Mouse (Mus musculus): ENCODE data around the gene Acer2. TPM values are rescaled to one million over a fixed set of nuclear protein-coding genes. Genes with fewer than 3 reads are reported as not detected.
A peak's percentile ranks its signal among the peaks of the same experiment; 100 is the strongest.

Acer2 gene
- polyA plus RNA-seq, 1 experiment from 2014 or later: 16.0 TPM

DNA sequence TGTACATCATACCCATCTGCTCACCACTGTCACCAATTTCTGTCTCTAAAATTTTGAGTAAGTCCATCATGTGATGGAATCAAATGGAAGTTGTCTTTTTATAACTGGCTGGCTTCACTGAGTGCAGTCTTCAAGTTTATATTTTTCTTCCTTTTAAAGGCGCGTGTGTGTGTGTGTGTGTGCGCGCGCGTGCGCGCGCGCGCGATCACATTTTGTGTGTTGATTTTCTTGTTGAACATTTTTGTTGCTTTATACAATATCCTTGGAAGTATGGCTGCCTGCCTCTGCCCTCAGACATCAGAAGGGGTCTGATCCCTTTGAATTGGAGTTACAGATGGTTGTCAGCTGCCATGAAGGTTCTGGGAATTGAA, 16.1 kb upstream of the Acer2 start:
- H3K36me3 ChIP-seq: peaks cover 25% of the 10 kb centered on the region
- H3K4me2 ChIP-seq (replicated peaks): peak overlapping the region; percentile 78
- H3K27me3 ChIP-seq: no peaks in the 10 kb centered on the region
- peak overlapping the region; percentile 98 for H3K4me3 ChIP-seq
- H3K4me1 ChIP-seq: peaks cover 17% of the 10 kb centered on the region
- no peaks in the 10 kb centered on the region for H3K9me3 ChIP-seq
- WGBS: 54% methylated on average over 12 of the region's 12 CpGs
- no peak for ATAC-seq (ENCODE audit: low FRiP score, low read depth)
- peak overlapping the region; percentile 78 for H3K9ac ChIP-seq
- H3K27ac ChIP-seq: no peak overlapping the region

GRCm38 (mm10) chr4:86864087-86864486, 10.1 kb upstream of the Acer2 start:
- no peak overlapping the region for H3K9ac ChIP-seq
- H3K9me3 ChIP-seq: no peaks in the 10 kb centered on the region
- no peak overlapping the region for H3K27ac ChIP-seq
- 83% methylated on average over 5 of the region's 5 CpGs for WGBS
- H3K27me3 ChIP-seq: no peaks in the 10 kb centered on the region
- ATAC-seq (ENCODE audit: low FRiP score, low read depth): no peak
- no peak overlapping the region for H3K4me3 ChIP-seq
- no peaks in the 10 kb centered on the region for H3K36me3 ChIP-seq
- no peaks in the 10 kb centered on the region for H3K4me1 ChIP-seq
- no peak overlapping the region for H3K4me2 ChIP-seq (replicated peaks)

DNA sequence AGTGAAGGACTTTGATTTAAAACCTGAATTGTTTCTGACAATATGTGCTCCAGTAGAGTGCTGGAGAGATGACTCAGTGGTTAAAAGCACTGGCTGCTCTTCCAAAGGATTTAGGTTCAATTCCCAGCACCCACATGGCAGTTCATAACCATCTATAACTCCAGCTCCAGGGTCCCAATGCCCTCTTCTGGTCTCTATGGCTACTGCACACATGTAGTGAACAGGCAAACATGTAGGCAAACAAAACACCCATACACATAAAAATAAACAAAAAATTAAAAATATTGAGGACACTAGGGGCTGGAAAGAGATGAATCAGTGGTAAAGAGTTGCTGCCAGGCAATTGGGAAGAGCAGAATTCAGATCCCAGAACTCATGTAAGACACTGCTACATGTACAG, 2.2 kb upstream of the Acer2 start:
- H3K4me2 ChIP-seq (replicated peaks): no peak overlapping the region
- H3K27me3 ChIP-seq: peaks cover 19% of the 10 kb centered on the region
- H3K9ac ChIP-seq: no peak overlapping the region
- no peaks in the 10 kb centered on the region for H3K36me3 ChIP-seq
- no peak for ATAC-seq (ENCODE audit: low FRiP score, low read depth)
- H3K27ac ChIP-seq: no peak overlapping the region
- H3K4me1 ChIP-seq: no peaks in the 10 kb centered on the region
- H3K4me3 ChIP-seq: no peak overlapping the region
- H3K9me3 ChIP-seq: no peaks in the 10 kb centered on the region

DNA sequence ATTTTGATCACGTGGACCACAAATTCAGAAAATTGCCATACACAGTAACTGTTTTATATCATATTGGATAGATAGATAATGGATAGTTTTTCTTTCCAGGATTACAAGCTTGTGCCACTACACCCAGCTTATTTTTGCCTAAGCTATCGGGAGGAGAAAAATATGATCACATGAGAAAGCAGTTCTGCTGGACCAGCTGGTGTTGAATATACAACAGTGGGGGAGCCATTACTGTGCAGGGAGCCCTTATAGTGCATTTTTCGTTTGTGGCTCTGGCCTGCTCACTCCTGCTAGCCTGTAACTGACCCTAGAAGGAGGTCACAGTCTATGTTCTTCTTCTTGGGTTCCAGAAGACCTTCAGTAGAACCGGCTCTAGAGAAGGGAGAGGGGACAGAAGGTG, 1.1 kb upstream of the Acer2 start:
- WGBS: 49% methylated on average over 4 of the region's 4 CpGs
- Histone ChIP-seq H3K9me3 (no peaks in the 10 kb centered on the region), H3K27ac (no peak overlapping the region), H3K4me2 (replicated peaks) (no peak overlapping the region), H3K27me3 (peaks cover 19% of the 10 kb centered on the region), H3K36me3 (no peaks in the 10 kb centered on the region), H3K4me1 (no peaks in the 10 kb centered on the region), H3K9ac (no peak overlapping the region), H3K4me3 (no peak overlapping the region)
- no peak for ATAC-seq (ENCODE audit: low FRiP score, low read depth)

GRCm38 (mm10) chr4:86879477-86879876, 5.3 kb downstream of the Acer2 start:
- Histone ChIP-seq H3K4me1 (no peaks in the 10 kb centered on the region), H3K27me3 (peaks cover 13% of the 10 kb centered on the region), H3K9ac (no peak overlapping the region), H3K4me2 (replicated peaks) (no peak overlapping the region), H3K9me3 (no peaks in the 10 kb centered on the region), H3K27ac (no peak overlapping the region), H3K36me3 (no peaks in the 10 kb centered on the region), H3K4me3 (no peak overlapping the region)
- ATAC-seq (ENCODE audit: low FRiP score, low read depth): no peak
- 94% methylated on average over 2 of the region's 2 CpGs for WGBS

DNA sequence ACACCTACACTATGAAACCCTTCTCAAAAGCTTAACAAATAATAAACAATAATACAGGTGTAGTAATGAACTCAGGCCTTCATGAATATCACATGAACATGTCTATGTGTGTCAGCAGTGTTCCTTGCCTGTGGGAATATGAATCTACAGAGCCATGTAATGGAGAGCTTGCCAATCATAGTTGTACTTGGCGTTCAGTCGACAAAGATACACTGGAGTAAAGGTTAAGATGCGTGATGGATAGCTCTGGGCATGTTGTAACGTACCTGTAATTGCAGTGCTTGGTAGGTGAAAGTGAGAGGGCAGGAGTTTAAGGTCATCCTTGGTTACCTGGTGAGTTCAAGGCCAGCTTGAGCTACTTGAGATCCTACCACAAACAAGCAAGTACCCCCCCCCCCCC, 7.0 kb downstream of the Acer2 start:
- no peaks in the 10 kb centered on the region for H3K9me3 ChIP-seq
- no peak overlapping the region for H3K4me3 ChIP-seq
- H3K4me1 ChIP-seq: no peaks in the 10 kb centered on the region
- H3K27ac ChIP-seq: no peak overlapping the region
- no peak overlapping the region for H3K4me2 ChIP-seq (replicated peaks)
- no peaks in the 10 kb centered on the region for H3K36me3 ChIP-seq
- H3K27me3 ChIP-seq: peaks cover 5% of the 10 kb centered on the region; the same call in 1 of the 2 replicates
- H3K9ac ChIP-seq: no peak overlapping the region
- ATAC-seq (ENCODE audit: low FRiP score, low read depth): no peak
- 83% methylated on average over 4 of the region's 4 CpGs for WGBS

- no peak overlapping the region for H3K9ac ChIP-seq
- H3K27me3 ChIP-seq: no peaks in the 10 kb centered on the region
- H3K4me2 ChIP-seq (replicated peaks): no peak overlapping the region
- H3K27ac ChIP-seq: no peak overlapping the region
- 68% methylated on average over 2 of the region's 2 CpGs for WGBS
- no peaks in the 10 kb centered on the region for H3K4me1 ChIP-seq
- no peak for ATAC-seq (ENCODE audit: low FRiP score, low read depth)
- H3K36me3 ChIP-seq: no peaks in the 10 kb centered on the region
- H3K4me3 ChIP-seq: no peak overlapping the region
- H3K9me3 ChIP-seq: no peaks in the 10 kb centered on the region
Observed at GRCm38 (mm10) chr4:86882413-86882812, 8.2 kb downstream of the Acer2 start.

DNA sequence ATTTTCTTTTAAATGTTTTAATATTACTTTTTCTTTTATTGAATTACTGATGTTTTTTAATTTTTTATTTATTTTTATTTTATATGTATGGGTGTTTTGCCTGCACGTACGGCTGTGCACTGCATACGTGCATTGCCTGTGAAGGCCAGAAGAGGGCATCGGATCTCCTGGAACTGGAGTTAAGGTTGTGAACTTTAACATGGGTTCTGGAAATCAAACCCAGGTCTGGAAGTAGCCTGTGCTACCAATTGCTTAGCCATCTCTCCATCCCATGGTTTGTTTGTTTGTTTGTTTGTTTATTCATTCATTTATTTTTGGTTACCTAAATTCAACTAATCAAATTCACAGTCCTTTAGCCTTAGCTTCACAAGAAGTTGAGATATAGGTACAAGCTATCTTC, 10.7 kb downstream of the Acer2 start:
- no peaks in the 10 kb centered on the region for H3K27me3 ChIP-seq
- H3K36me3 ChIP-seq: peaks cover 5% of the 10 kb centered on the region
- no peak overlapping the region for H3K9ac ChIP-seq
- no peaks in the 10 kb centered on the region for H3K4me1 ChIP-seq
- no peak for ATAC-seq (ENCODE audit: low FRiP score, low read depth)
- no peak overlapping the region for H3K27ac ChIP-seq
- H3K4me3 ChIP-seq: no peak overlapping the region
- WGBS: 48% methylated on average over 4 of the region's 4 CpGs
- H3K9me3 ChIP-seq: no peaks in the 10 kb centered on the region
- H3K4me2 ChIP-seq (replicated peaks): no peak overlapping the region

GRCm38 (mm10) chr4:86885790-86886159, 11.6 kb downstream of the Acer2 start:
- Histone ChIP-seq H3K36me3 (peaks cover 5% of the 10 kb centered on the region), H3K4me1 (no peaks in the 10 kb centered on the region), H3K9ac (peak overlapping the region; percentile 32; the same call in 1 of the 2 replicates), H3K4me2 (replicated peaks) (peak overlapping the region; percentile 59), H3K27me3 (no peaks in the 10 kb centered on the region), H3K4me3 (peak overlapping the region; percentile 34), H3K9me3 (no peaks in the 10 kb centered on the region), H3K27ac (no peak overlapping the region)
- no peak for ATAC-seq (ENCODE audit: low FRiP score, low read depth)
- 44% methylated on average over 12 of the region's 12 CpGs for WGBS

DNA sequence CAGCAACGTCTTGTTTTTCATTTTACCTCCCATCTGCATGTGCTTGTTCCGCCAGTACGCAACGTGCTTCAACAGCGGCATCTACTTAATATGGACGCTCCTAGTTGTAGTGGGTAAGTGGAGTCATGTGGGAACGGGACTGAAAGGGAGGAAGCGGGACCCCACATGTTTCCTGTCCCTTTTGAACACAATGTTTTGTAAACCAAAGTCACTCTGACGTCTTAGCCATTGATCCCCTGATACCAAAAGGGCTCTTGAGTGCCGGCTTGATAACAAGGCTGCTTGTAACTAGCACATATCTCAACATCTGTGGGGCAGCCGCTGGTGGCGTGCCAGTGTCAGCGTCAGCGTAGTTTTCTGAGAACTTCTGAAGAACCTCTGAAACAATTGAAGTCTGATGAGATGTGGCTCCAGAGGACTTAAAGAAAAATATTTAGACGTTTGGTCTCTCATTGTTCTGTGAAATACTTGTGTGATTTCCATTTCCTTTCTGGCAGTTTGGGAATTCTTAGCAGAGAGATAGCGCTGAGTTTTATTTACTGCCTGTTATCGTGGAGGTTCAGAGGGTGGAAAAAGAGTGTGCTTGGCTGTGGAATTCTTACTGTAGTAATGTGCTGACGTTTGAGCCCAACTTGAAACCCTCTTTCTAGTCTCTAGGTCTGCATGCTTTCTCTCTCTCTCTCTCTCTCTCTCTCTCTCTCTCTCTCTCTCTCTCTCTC, 12.1 kb downstream of the Acer2 start:
- Histone ChIP-seq H3K9ac (peak overlapping the region; percentile 32), H3K9me3 (no peaks in the 10 kb centered on the region), H3K27ac (no peak overlapping the region), H3K27me3 (no peaks in the 10 kb centered on the region), H3K36me3 (peaks cover 5% of the 10 kb centered on the region), H3K4me2 (replicated peaks) (peak overlapping the region; percentile 59), H3K4me1 (no peaks in the 10 kb centered on the region), H3K4me3 (peak overlapping the region; percentile 34)
- ATAC-seq (ENCODE audit: low FRiP score, low read depth): no peak
- 34% methylated on average over 18 of the region's 18 CpGs for WGBS

- ATAC-seq (ENCODE audit: low FRiP score, low read depth): no peak
Observed at GRCm38 (mm10) chr4:86887879-86888278, 13.7 kb downstream of the Acer2 start.

GRCm38 (mm10) chr4:86897411-86897810, 23.2 kb downstream of the Acer2 start:
- H3K4me1 ChIP-seq: peaks cover 18% of the 10 kb centered on the region
- H3K27me3 ChIP-seq: no peaks in the 10 kb centered on the region
- 73% methylated on average over 7 of the region's 7 CpGs for WGBS
- H3K9me3 ChIP-seq: no peaks in the 10 kb centered on the region
- no peak for ATAC-seq (ENCODE audit: low FRiP score, low read depth)
- no peak overlapping the region for H3K4me3 ChIP-seq
- no peak overlapping the region for H3K9ac ChIP-seq
- no peak overlapping the region for H3K27ac ChIP-seq
- H3K36me3 ChIP-seq: no peaks in the 10 kb centered on the region
- H3K4me2 ChIP-seq (replicated peaks): no peak overlapping the region

More at GRCm38 (mm10) chr4:86887879-86888278, 13.7 kb downstream of the Acer2 start:
- Histone ChIP-seq H3K36me3 (peaks cover 5% of the 10 kb centered on the region), H3K4me2 (replicated peaks) (no peak overlapping the region), H3K27me3 (no peaks in the 10 kb centered on the region), H3K9me3 (no peaks in the 10 kb centered on the region), H3K4me1 (no peaks in the 10 kb centered on the region), H3K4me3 (no peak overlapping the region), H3K9ac (no peak overlapping the region), H3K27ac (no peak overlapping the region)
- WGBS: 74% methylated on average over 5 of the region's 5 CpGs

Data from limb, embryonic 13.5 days (tissue).